Mouse (Mus musculus) G1E (cell line): ENCODE results near the gene Tmem19. TPM values are rescaled to one million over a fixed set of nuclear protein-coding genes. Genes with fewer than 3 reads are reported as not detected.

Experiments used
- ATAC-seq: 2 replicates; pipeline ENCODE4 v1.8.0; 2016; ENCODE audit warnings: mild to moderate bottlenecking; ENCODE audit not compliant: insufficient number of reproducible peaks, poor library complexity, low FRiP score, severe bottlenecking; ENCODE audit errors: extremely low read depth
- DNase-seq: peaks from one replicate; pipeline ENCODE4 v3.0.0; 2012; ENCODE audit warnings: low spot score
- H3K27me3 ChIP-seq: 2 replicates; pipeline ENCODE4 v1.6.1; 2012; ENCODE audit warnings: mild to moderate bottlenecking, low read length, inconsistent platforms; ENCODE audit not compliant: insufficient read depth
- H3K36me3 ChIP-seq: replicated peaks from 2 replicates; pipeline ENCODE3; 2012; ENCODE audit warnings: mild to moderate bottlenecking, inconsistent platforms
- H3K4me1 ChIP-seq: 2 replicates; pipeline ENCODE4 v1.6.1; 2012; ENCODE audit warnings: low read depth, low read length, inconsistent platforms, mixed read lengths; ENCODE audit not compliant: insufficient read depth
- H3K4me3 ChIP-seq: 2 replicates; pipeline ENCODE4 v1.5.1; 2012; ENCODE audit warnings: low read depth, mild to moderate bottlenecking, inconsistent platforms, low read length, moderate library complexity, mixed read lengths
- H3K9me3 ChIP-seq: replicated peaks from 2 replicates; pipeline ENCODE4 v1.6.1; 2012; ENCODE audit warnings: inconsistent platforms
- CTCF ChIP-seq: IDR thresholded peaks from 2 replicates; pipeline ENCODE4 v1.5.1; 2012; ENCODE audit warnings: low read depth, low read length, inconsistent platforms, mixed read lengths
- GATA1 ChIP-seq: IDR thresholded peaks from 2 replicates; pipeline ENCODE4 v1.6.1; 2012; ENCODE audit warnings: borderline replicate concordance, low read length, inconsistent platforms, mixed read lengths
- GATA2 ChIP-seq: IDR thresholded peaks from 2 replicates; pipeline ENCODE4 v1.6.1; 2012; ENCODE audit warnings: low read depth, low read length, inconsistent platforms, borderline replicate concordance
- POLR2AphosphoS5 ChIP-seq: IDR thresholded peaks from 2 replicates; pipeline ENCODE4 v1.6.1; 2012; ENCODE audit warnings: low read depth, low read length, inconsistent platforms; ENCODE audit not compliant: insufficient replicate concordance
- TAL1 ChIP-seq: conservative IDR thresholded peaks from 2 replicates; pipeline ENCODE4 v1.6.1; 2012; ENCODE audit warnings: low read depth, low read length, inconsistent platforms, mixed read lengths
- polyA plus RNA-seq: library from polyadenylated mRNA; stranded (reverse); fragments of >175 nt; gene quantifications from 2 replicates; pipeline ENCODE4 v1.2.3, GENCODE M21; 2012
- total RNA-seq, 2 experiments: library from RNA; stranded (forward) in 1 of 2; stranded (reverse) in 1 of 2; fragments of 200-1000 nt in 1 of 2; fragments of >200 nt in 1 of 2; fragmentation: Nextera tagmentation in 1 of 2; gene quantifications; 2 replicates each; pipeline ENCODE4 v1.2.3; 2014 to 2017

The Tmem19 gene
- total and polyA plus RNA-seq, 3 experiments, result 2.9 to 17.9 (median 10.5) TPM

DNA sequence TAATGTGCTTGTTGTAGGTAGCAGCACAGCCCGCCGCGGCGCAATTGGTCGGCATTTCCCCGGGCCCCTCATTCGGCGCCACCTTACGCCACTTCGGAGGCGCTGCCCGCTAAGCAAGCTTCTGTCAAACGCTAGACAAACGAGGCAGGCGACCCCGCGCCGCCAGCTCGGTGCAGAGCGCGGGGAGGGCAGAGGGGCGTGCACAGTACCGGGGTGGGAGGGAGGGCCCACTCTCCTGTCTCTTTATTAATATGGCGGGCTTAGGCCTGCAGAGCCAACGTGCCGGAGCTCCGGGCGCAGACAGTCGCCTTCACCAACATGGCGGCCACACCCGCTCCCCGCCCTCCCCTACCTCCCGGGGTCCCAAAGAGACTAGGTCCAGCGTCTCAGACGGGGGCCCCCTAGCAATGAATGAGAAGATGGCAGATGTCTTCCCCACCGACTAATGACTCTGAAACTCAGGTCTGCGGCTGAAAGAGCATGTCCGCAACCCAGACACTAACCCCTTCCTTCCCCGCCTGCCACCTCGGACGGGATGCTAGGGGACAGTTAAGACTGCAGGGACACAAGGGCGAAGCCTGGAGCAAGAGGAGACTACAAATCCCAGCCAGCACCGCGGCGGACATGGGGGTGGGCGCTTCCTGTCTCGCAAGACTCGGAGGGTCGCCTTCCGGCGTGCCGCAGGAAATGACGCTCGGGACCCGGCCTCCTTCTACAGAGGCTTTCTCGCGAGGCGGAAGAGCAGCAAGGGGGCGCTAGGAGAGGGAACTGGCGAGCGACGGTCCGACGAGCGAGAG, 22.1 kb upstream of the Tmem19 start, which contains the start of the genes Thap2 and Zfc3h1:
Thap2 (minus strand) TSS at position 223 of the 797 bp plus-strand sequence.
Zfc3h1 (plus strand) TSS at position 739 of the 797 bp plus-strand sequence.
- ATAC-seq, result peak; percentile 95
- Histone ChIP-seq H3K4me1 (peaks cover 44% of the 10 kb centered on the region), H3K36me3 (peaks cover 29% of the 10 kb centered on the region), H3K4me3 (peak within 1 kb of the TSS; percentile 94), H3K27me3 (no peaks in the 10 kb centered on the region), H3K9me3 (no peaks in the 10 kb centered on the region)
- TF ChIP-seq GATA2, result no peak
- no peak for TF ChIP-seq TAL1
- TF ChIP-seq GATA1, result no peak
- no peak for TF ChIP-seq CTCF
- no peak for TF ChIP-seq POLR2AphosphoS5
- peak; percentile 93 for DNase-seq

GRCm38 (mm10) chr10:115383644-115384220, 21.4 kb upstream of the Tmem19 start:
- peaks cover 39% of the 10 kb centered on the region for H3K4me1 ChIP-seq
- peaks cover 23% of the 10 kb centered on the region for H3K36me3 ChIP-seq
- DNase-seq, result no peak

DNA sequence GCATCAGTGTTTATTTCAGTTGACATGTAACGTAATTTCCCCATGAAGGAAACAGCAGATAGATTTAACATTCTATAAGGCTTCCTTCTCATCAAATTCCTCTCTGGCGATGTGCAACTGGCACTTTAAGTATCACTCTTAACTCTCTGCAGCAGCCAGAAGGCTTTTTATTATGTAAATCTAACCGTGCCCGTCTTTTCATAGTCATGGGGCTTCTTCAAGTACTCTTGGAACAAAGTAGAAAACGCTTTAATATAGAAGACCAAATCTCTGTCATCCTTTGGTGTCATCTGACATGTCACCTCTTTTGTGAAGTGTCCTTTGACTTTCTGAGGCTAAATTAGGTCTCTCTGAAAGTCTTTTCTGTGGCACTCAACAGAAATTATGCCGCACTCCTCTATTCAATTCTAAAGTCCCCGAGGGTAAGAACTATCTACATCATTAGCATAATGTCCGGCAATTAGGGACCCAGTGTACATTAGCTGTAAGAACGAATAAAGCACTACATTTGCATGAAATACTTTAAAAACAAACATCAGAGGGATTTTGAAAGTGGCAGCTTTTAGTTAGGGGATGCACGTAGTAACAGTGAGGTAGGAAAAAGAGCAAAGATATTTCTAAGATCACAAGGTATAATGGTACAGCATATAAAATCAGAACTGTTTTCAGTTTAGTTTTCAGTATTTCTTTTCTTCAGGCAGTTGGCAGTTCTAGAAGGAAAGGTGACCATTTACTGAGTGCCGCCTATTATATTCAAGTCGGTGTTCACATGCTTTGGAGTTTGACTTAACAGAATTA, 20.7 kb upstream of the Tmem19 start:
- no peak for ATAC-seq
- Histone ChIP-seq H3K9me3 (no peaks in the 10 kb centered on the region), H3K36me3 (peaks cover 17% of the 10 kb centered on the region), H3K4me1 (peaks cover 33% of the 10 kb centered on the region), H3K4me3 (peak overlapping the region; percentile 94), H3K27me3 (no peaks in the 10 kb centered on the region)
- no peak for TF ChIP-seq TAL1
- no peak for TF ChIP-seq CTCF
- no peak for TF ChIP-seq GATA1
- no peak for TF ChIP-seq POLR2AphosphoS5
- no peak for TF ChIP-seq GATA2
- DNase-seq, result no peak

More at GRCm38 (mm10) chr10:115383644-115384220, 21.4 kb upstream of the Tmem19 start:
- peak overlapping the region; percentile 94 for H3K4me3 ChIP-seq
- H3K9me3 ChIP-seq, result no peaks in the 10 kb centered on the region
- no peaks in the 10 kb centered on the region for H3K27me3 ChIP-seq
- no peak for ATAC-seq
- TF ChIP-seq TAL1, result no peak
- no peak for TF ChIP-seq POLR2AphosphoS5
- no peak for TF ChIP-seq CTCF
- TF ChIP-seq GATA2, result no peak
- no peak for TF ChIP-seq GATA1

DNA sequence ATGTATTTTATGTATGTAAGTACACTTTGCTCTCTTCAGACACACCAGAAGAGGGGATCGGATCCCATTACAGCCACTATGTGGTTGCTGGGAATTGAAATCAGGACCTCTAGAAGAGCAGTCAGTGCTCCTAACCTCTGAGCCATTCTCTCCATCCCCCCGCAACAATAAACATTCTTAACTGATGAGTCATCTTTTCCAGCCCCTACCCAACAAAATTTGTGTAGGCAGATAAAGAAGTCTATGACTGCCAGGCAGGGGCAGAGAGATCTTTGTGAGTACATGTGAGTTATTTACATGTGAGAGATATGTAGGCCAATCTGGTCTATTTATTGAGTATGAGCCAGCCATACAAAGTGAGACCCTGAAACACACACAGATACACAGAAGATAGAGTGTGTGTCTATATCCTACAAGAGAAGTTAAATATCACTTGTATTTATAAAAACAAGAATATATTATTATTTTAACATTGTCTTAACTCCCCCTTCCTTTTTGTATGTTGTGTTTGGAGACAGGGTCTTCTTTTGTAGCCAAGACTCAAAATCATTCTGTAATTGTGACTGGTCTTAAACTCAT, 19.3 kb upstream of the Tmem19 start:
- Histone ChIP-seq H3K9me3 (no peaks in the 10 kb centered on the region), H3K36me3 (peaks cover 20% of the 10 kb centered on the region), H3K4me1 (peaks cover 28% of the 10 kb centered on the region), H3K4me3 (no peak overlapping the region), H3K27me3 (no peaks in the 10 kb centered on the region)
- no peak for ATAC-seq
- no peak for TF ChIP-seq CTCF
- TF ChIP-seq GATA1, result no peak
- TF ChIP-seq TAL1, result no peak
- TF ChIP-seq POLR2AphosphoS5, result no peak
- no peak for TF ChIP-seq GATA2
- no peak for DNase-seq

GRCm38 (mm10) chr10:115363151-115363550, 850 bp upstream of the Tmem19 start:
- Histone ChIP-seq H3K9me3 (no peaks in the 10 kb centered on the region), H3K4me3 (peak overlapping the region; percentile 74; the same call in 1 of the 2 replicates), H3K36me3 (peaks cover 8% of the 10 kb centered on the region), H3K27me3 (no peaks in the 10 kb centered on the region), H3K4me1 (peaks cover 33% of the 10 kb centered on the region)
- TF ChIP-seq GATA2 (no peak), GATA1 (no peak), TAL1 (no peak), CTCF (no peak), POLR2AphosphoS5 (no peak)
- DNase-seq (no peak), ATAC-seq (no peak)

DNA sequence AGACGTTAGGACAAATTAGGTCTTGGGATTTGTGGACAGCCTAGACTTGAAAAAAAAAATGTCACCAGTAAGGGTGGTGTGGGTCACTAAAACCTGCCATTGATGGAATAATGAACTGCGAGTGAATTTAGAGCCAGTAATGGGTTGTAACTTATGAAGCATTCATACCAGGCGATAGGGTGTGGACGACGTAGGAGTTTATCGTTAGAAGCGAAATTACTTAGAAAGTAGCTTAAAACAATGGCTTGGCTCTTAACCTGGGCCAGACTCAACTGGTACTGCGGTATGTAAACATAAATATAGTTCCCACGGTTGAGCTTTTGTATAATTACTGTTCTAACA, 293 bp upstream of the Tmem19 start:
- DNase-seq (no peak), ATAC-seq (no peak)
- TF ChIP-seq POLR2AphosphoS5, result no peak
- TF ChIP-seq GATA2, result no peak
- TF ChIP-seq CTCF, result no peak
- TF ChIP-seq TAL1, result no peak
- TF ChIP-seq GATA1, result no peak
- H3K4me3 ChIP-seq, result peak overlapping the region; percentile 74
- H3K36me3 ChIP-seq, result peaks cover 11% of the 10 kb centered on the region
- no peaks in the 10 kb centered on the region for H3K9me3 ChIP-seq
- peaks cover 33% of the 10 kb centered on the region for H3K4me1 ChIP-seq
- H3K27me3 ChIP-seq, result no peaks in the 10 kb centered on the region
